Mouse (Mus musculus) limb, embryonic 15.5 days (tissue): ENCODE measurements around the gene Abo. TPM values are rescaled to one million over a fixed set of nuclear protein-coding genes. Genes with fewer than 3 reads are reported as not detected.
"Not testable (repeated sequence)": the region's sequence is repeated elsewhere in the genome, so short reads cannot be mapped to it uniquely, and the experiment has no call there.

Source experiments
- ATAC-seq: fragments of 200-750 bp; cut with Nextera tagmentation; 2 replicates; pipeline ENCODE4 v1.8.0; 2017; ENCODE audit warnings: low read depth, moderate TSS enrichment; ENCODE audit not compliant: insufficient number of reproducible peaks, low FRiP score, low TSS enrichment
- H3K27ac ChIP-seq: fragments of 300-500 bp; sonication (generic); 2 replicates; pipeline ENCODE4 v1.5.1; 2015; ENCODE audit warnings: moderate library complexity, mild to moderate bottlenecking, inconsistent platforms
- H3K27me3 ChIP-seq: fragments of 300-500 bp; sonication (generic); 2 replicates; pipeline ENCODE4 v1.6.1; 2015; ENCODE audit warnings: inconsistent platforms
- H3K36me3 ChIP-seq: fragments of 300-500 bp; sonication (generic); 2 replicates; pipeline ENCODE4 v1.6.1; 2015; ENCODE audit warnings: inconsistent platforms
- H3K4me1 ChIP-seq: fragments of 300-500 bp; sonication (generic); 2 replicates; pipeline ENCODE4 v1.6.1; 2015; ENCODE audit warnings: inconsistent platforms
- H3K4me2 ChIP-seq: fragments of 300-500 bp; sonication (generic); 2 replicates; pipeline ENCODE4 v1.6.1; 2015; ENCODE audit warnings: mild to moderate bottlenecking, inconsistent platforms
- H3K4me3 ChIP-seq: fragments of 300-500 bp; sonication (generic); 2 replicates; pipeline ENCODE4 v1.5.1; 2015; ENCODE audit warnings: mild to moderate bottlenecking, inconsistent platforms
- H3K9ac ChIP-seq: fragments of 300-500 bp; sonication (generic); 2 replicates; pipeline ENCODE4 v1.6.1; 2015; ENCODE audit warnings: inconsistent platforms
- H3K9me3 ChIP-seq: fragments of 300-500 bp; sonication (generic); 2 replicates; pipeline ENCODE4 v1.6.1; 2016; ENCODE audit warnings: inconsistent platforms
- WGBS: fragments of 180-500 bp; shearing (Covaris S2); methylation state at CpG from one replicate; pipeline ENCODE4 v1.1.7; 2015; 5-methylcytosine and 5-hydroxymethylcytosine counted together
- polyA plus RNA-seq: library from polyadenylated mRNA; unstranded; fragments of >200 nt; fragmentation: Nextera tagmentation; extraction: Ambion mirVana; gene quantifications from 2 replicates; pipeline ENCODE4 v1.2.1, GENCODE M21; 2015

Abo gene
- polyA plus RNA-seq, 1 experiment from 2014 or later: not detected

DNA sequence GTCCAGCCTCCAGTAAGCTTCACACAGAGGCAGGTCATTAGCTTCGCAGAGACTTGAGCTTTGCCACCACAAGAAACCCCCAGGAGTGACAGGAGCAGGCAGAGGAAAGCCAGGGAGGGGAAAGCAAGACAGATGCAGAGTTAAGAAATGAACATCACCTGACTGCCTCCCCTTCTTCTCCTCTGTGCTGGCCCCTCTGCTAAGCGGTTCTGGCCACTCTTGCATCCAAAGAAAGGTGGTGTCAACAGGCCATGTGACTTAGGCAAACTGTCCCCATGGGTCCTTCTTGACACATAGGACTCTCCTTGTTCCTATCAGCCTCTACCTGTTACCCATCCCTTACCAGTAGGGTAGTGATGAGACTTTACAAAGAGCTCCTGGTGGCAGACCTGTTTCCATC is 41.2 kb upstream of the Abo start:
- no peaks in the 10 kb centered on the region for H3K27me3 ChIP-seq
- peaks cover 36% of the 10 kb centered on the region for H3K4me1 ChIP-seq
- no peak overlapping the region for H3K27ac ChIP-seq
- H3K4me2 ChIP-seq: no peak overlapping the region
- no peak overlapping the region for H3K9ac ChIP-seq
- ATAC-seq: no peak
- H3K9me3 ChIP-seq: no peaks in the 10 kb centered on the region
- H3K4me3 ChIP-seq: no peak overlapping the region
- peaks cover 40% of the 10 kb centered on the region for H3K36me3 ChIP-seq
- 90% methylated on average over 2 of the region's 2 CpGs for WGBS

- peak overlapping the region; percentile 74 for H3K9ac ChIP-seq
- H3K4me3 ChIP-seq: peak overlapping the region; percentile 82
- no peaks in the 10 kb centered on the region for H3K27me3 ChIP-seq
- H3K4me1 ChIP-seq: peaks cover 24% of the 10 kb centered on the region
- peak overlapping the region; percentile 91 for H3K27ac ChIP-seq
- WGBS: 10% methylated on average over 7 of the region's 7 CpGs
- ATAC-seq: no peak; the same call in 1 of the 2 replicates
- H3K36me3 ChIP-seq: peaks cover 59% of the 10 kb centered on the region
- no peaks in the 10 kb centered on the region for H3K9me3 ChIP-seq
- H3K4me2 ChIP-seq: peak overlapping the region; percentile 64
Measured at GRCm38 (mm10) chr2:26903311-26903710, 38.5 kb upstream of the Abo start.

- H3K4me1 ChIP-seq: peaks cover 23% of the 10 kb centered on the region
- H3K4me2 ChIP-seq: peak within 1 kb of the TSS; percentile 64
- peak; percentile 91 for ATAC-seq
- H3K36me3 ChIP-seq: peaks cover 59% of the 10 kb centered on the region
- H3K9ac ChIP-seq: peak within 1 kb of the TSS; percentile 74
- peak within 1 kb of the TSS; percentile 82 for H3K4me3 ChIP-seq
- no peaks in the 10 kb centered on the region for H3K27me3 ChIP-seq
- WGBS: under 1% methylated on average over 41 of the region's 41 CpGs
- peak within 1 kb of the TSS; percentile 91 for H3K27ac ChIP-seq
- no peaks in the 10 kb centered on the region for H3K9me3 ChIP-seq
Measured at GRCm38 (mm10) chr2:26902467-26903220, 37.9 kb upstream of the Abo start, which contains the start of gene Surf6. TSS of gene Surf6 (minus strand) at chr2:26902879.

DNA sequence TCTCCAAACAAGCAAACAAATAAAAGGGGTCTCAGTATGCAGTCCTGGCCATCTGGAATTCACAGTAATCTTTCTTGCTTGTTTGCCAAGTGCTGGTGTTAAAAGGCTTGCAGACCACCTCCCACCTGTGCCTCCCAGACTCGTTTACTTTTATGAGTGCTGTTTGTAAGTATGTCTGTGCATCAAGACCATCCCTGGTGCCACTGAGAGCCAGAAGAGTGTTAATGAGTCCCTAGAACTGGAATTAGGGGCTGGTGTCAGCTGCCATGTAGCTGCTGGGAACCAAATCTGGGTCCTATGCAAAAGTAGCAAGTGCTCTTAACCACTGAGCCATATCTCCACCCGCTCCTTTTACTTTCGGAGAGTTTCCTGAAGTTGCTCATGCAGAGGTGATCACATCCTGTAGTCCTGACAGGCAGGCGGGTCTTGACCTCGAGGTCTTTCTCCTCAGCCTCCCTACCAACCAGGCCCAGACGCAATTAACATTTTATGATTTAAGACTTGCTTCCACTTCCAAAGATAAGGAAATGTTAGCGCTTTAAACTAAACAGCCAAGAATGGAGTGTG is 37.1 kb upstream of the Abo start:
- ATAC-seq: no peak
- Histone ChIP-seq H3K4me2 (peak overlapping the region; percentile 64), H3K4me1 (peaks cover 23% of the 10 kb centered on the region), H3K9me3 (no peaks in the 10 kb centered on the region), H3K36me3 (peaks cover 59% of the 10 kb centered on the region), H3K4me3 (peak overlapping the region; percentile 82), H3K27me3 (no peaks in the 10 kb centered on the region), H3K27ac (peak overlapping the region; percentile 91; the same call in 1 of the 2 replicates), H3K9ac (peak overlapping the region; percentile 74)
- 2% methylated on average over 7 of the region's 7 CpGs for WGBS

DNA sequence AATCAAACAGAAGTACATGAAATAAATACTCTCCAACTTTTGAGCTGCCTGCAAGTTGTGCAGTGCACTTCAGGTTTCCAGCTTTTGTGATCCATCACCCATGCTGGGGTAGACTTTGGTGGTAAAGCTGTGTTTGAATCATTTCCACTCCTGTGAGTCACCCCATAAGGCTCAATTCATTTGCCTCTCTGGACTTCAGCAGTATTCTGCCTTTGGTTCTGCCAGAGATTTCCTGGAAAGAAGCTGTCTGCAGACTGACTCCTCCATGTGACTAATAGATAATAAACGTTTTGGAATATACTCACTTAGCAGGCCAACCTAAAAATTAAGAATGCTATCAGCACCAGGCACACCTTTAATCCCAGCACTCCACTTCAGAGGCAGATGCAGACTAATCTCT is 36.0 kb upstream of the Abo start:
- ATAC-seq: no peak
- H3K9me3 ChIP-seq: no peaks in the 10 kb centered on the region
- no peak overlapping the region for H3K27ac ChIP-seq
- no peak overlapping the region for H3K9ac ChIP-seq
- peaks cover 23% of the 10 kb centered on the region for H3K4me1 ChIP-seq
- H3K36me3 ChIP-seq: peaks cover 59% of the 10 kb centered on the region
- no peak overlapping the region for H3K4me2 ChIP-seq
- H3K4me3 ChIP-seq: no peak overlapping the region
- no peaks in the 10 kb centered on the region for H3K27me3 ChIP-seq
- 78% methylated on average over 1 of the region's 1 CpGs for WGBS

DNA sequence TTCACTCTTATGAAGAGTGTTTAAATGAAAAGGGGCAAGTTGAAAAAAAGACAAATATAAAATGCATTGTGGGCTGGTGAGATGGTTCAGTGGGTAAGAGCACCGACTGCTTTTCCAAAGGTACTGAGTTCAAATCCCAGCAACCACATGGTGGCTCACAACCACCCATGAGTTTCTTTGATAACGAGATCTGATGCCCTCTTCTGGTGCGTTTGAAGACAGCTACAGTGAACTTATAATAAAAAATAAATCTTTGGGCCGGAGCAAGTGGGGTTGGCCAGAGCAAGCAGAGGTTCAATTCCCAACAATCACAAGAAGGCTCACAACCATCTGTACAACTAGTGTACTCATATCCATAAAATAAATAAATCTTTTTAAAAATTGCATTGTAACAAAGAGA is 31.1 kb upstream of the Abo start:
- Histone ChIP-seq H3K27ac (no peak overlapping the region), H3K4me1 (no peaks in the 10 kb centered on the region), H3K4me3 (no peak overlapping the region), H3K9ac (no peak overlapping the region), H3K36me3 (peaks cover 84% of the 10 kb centered on the region), H3K9me3 (no peaks in the 10 kb centered on the region), H3K4me2 (no peak overlapping the region), H3K27me3 (no peaks in the 10 kb centered on the region)
- 88% methylated on average over 4 of the region's 4 CpGs for WGBS
- ATAC-seq: no peak

- H3K36me3 ChIP-seq: peaks cover 28% of the 10 kb centered on the region
- H3K27ac ChIP-seq, H3K9me3 ChIP-seq, H3K4me3 ChIP-seq, H3K4me2 ChIP-seq, H3K27me3 ChIP-seq, H3K4me1 ChIP-seq, ATAC-seq, H3K9ac ChIP-seq: not testable (repeated sequence)
- WGBS: 59% methylated on average over 4 of the region's 4 CpGs
Measured at GRCm38 (mm10) chr2:26886170-26886569, 21.4 kb upstream of the Abo start.

- not testable (repeated sequence) for H3K27me3 ChIP-seq, H3K9me3 ChIP-seq, H3K4me3 ChIP-seq, H3K4me1 ChIP-seq, H3K27ac ChIP-seq, ATAC-seq, H3K4me2 ChIP-seq, H3K9ac ChIP-seq
- 93% methylated on average over 2 of the region's 2 CpGs for WGBS
- H3K36me3 ChIP-seq: peaks cover 22% of the 10 kb centered on the region
Measured at GRCm38 (mm10) chr2:26885541-26885940, 20.8 kb upstream of the Abo start.

- no peak overlapping the region for H3K9ac ChIP-seq
- no peak overlapping the region for H3K27ac ChIP-seq
- no peak for ATAC-seq
- no peaks in the 10 kb centered on the region for H3K36me3 ChIP-seq
- H3K4me1 ChIP-seq: no peaks in the 10 kb centered on the region
- H3K9me3 ChIP-seq: no peaks in the 10 kb centered on the region
- no peaks in the 10 kb centered on the region for H3K27me3 ChIP-seq
- no peak overlapping the region for H3K4me3 ChIP-seq
- H3K4me2 ChIP-seq: no peak overlapping the region
Measured at GRCm38 (mm10) chr2:26878571-26878970, 13.8 kb upstream of the Abo start.

DNA sequence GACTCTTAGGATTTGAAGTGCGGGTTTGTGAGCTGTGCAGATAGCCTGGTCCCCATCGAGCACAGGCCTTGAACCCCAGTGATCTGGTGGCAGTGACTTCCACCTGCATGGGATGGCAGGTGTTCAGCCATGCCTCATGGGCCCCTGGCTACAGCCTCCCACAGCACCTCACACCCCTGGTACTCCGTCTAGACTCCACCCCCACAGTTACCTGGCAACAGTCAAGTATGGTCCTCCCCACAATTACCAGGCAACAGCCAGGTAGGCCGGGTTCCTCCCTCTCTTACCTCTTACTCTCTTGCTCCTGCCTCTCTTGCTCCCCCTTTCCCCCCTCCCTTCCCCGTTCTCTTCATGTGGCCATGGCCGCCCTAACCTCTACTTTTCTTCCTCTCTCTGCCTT is 5.9 kb upstream of the Abo start:
- WGBS: 56% methylated on average over 6 of the region's 6 CpGs
- H3K9ac ChIP-seq: no peak overlapping the region
- H3K9me3 ChIP-seq: no peaks in the 10 kb centered on the region

DNA sequence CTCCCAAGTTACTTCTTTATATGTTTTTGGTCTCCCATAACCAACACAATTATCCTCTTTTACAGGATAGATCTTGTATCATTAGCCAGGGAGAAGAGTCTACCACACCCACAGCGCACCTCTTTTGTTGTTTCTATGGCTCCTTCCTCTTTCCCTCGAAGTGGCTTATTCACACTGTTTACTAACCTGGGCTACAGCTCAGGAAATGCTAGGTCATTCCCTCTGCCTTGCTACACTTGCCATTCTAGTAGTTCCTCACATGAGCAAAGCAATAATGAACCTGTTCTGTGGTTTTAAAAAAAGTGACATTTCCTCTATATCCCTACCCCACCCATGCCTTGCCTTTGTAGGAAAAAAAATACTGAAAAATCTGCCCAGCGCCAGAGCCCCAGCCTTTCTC is 1.9 kb downstream of the Abo start:
- H3K4me3 ChIP-seq: no peak overlapping the region
- no peak overlapping the region for H3K9ac ChIP-seq
- no peaks in the 10 kb centered on the region for H3K9me3 ChIP-seq
- H3K4me1 ChIP-seq: no peaks in the 10 kb centered on the region
- 71% methylated on average over 3 of the region's 3 CpGs for WGBS
- H3K27ac ChIP-seq: no peak overlapping the region
- no peaks in the 10 kb centered on the region for H3K36me3 ChIP-seq
- no peak overlapping the region for H3K4me2 ChIP-seq
- ATAC-seq: no peak
- no peaks in the 10 kb centered on the region for H3K27me3 ChIP-seq

More for the DNA sequence above, 5.9 kb upstream of the Abo start:
- ATAC-seq: no peak
- peaks cover 2% of the 10 kb centered on the region; the same call in 1 of the 2 replicates for H3K27me3 ChIP-seq
- H3K27ac ChIP-seq: no peak overlapping the region
- no peaks in the 10 kb centered on the region for H3K4me1 ChIP-seq
- H3K4me2 ChIP-seq: no peak overlapping the region
- H3K4me3 ChIP-seq: no peak overlapping the region
- H3K36me3 ChIP-seq: no peaks in the 10 kb centered on the region

DNA sequence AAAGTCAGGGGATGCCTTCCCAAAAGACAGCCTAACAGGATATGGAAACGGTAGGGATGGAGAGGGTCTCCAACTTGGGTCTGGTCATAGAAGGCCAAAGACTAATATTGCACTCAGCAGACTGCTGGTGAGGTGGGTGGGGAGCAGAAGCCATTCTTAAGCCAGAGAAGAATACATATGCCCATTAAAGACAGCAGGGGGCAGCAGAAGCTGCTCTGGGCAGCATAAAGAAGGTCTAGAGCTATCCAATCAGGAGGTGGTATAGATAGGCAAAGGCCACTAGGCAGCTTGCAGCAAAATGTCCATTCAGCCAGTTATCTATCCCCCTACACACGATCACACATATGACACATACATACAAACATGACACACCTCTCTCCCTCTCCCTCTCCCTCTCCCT is 17.1 kb downstream of the Abo start:
- no peak overlapping the region for H3K27ac ChIP-seq
- no peaks in the 10 kb centered on the region for H3K4me1 ChIP-seq
- no peaks in the 10 kb centered on the region for H3K27me3 ChIP-seq
- no peaks in the 10 kb centered on the region for H3K36me3 ChIP-seq
- no peak overlapping the region for H3K4me3 ChIP-seq
- ATAC-seq: no peak
- H3K9ac ChIP-seq: no peak overlapping the region
- WGBS: 40% methylated on average over 2 of the region's 2 CpGs
- H3K9me3 ChIP-seq: no peaks in the 10 kb centered on the region
- H3K4me2 ChIP-seq: no peak overlapping the region
